Mouse (Mus musculus): ENCODE measurements at regions not wholly inside any gene's neighbourhood (a gene's known extent, or its start where the extent isn't known, plus 50 kb on each side); places are given as distances from the start of the nearest gene placed in this dataset.

DNA sequence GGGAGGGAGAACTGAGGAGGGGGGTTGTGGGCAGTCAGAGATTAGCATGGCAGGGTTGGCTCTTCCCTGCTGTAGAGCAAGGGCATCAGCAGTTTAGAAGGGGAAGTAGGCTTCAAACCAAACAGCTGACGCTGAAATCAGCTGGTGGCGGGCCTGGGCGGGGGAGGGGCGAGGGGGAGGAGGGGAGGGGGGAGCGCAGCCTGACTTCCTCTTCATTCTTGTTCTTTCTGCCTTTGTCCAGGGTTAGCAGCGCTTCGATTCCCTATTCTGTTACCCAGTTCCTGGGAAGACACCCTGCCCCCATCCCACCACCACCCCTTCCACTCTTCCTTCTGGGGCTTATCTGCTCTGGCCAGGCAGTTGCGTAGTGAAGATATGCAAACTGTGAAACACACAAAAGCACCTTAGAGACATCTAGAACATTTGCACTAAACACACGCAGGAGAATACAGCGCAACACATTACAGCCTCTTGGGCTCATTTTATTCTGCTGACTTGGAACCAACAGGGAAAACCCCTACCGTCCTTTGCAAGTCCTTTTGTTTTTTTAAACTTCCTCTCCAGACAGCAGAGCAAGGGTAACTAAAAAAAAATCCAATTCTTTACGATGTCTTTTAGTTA is 93.3 kb upstream of the Marcks start:
- DNase-seq (ENCODE audit: low read depth, low spot score), result no peak

DNA sequence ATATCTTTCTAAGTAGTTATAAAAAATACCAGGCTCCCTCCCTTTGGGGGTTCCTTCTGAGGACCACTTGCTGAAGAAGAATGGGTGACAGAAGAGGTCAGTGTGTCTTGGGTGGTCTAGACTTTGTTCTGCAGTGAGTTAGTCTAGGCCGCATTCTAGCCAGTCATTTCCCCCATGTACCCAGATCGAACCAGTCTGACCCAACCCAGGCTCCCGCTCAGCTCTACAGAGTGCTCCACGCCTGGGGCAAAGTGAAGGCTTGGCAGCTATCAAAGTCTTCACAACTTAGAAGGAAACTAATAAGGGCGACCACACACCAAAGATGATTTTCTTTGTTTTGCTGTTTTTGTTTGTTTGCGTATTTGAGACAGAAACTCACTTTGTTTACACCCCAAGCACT is 92.4 kb upstream of the Marcks start:
- no peak for DNase-seq (ENCODE audit: low read depth, low spot score)

DNA sequence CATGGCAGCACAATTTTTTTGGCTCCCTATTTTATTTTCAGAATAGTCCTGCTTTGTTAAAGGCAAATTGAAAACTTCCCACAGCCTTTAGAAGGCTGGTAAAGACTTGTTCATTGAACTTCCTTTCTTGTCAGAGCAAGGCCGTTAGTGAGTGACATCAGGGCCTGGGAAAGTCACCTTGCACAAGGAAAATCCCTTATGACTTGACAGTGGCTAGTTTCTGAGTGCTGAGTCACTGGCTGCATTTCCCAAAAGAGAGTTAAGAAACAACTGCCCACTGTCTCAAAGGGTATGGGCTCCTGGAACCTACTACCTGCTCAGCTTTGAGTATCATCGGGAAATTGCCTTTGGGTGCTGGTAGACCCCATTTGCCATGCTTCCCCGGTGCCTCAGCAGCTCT is 89.2 kb upstream of the Marcks start:
- no peak for DNase-seq (ENCODE audit: low read depth, low spot score)

DNA sequence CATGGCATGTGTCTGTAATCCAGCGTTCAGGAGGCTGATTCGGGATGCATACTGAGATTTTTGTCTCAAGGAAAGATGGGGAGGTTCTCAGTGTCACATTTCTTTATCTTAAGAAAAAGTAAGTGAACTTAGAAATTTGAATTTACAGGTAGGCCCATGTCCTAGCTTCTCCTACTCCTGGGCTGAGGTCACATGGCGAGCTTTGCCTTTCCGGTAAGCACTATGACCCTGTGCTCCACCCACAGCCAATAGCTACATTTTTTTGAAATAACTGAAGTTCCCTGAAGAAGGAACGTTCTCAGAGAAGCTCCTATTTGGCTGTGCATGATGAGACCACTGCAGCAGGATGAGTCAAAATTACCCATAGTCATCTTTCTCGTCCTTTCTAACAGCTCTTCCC is 83.0 kb upstream of the Marcks start:
- DNase-seq (ENCODE audit: low read depth, low spot score), result no peak

DNA sequence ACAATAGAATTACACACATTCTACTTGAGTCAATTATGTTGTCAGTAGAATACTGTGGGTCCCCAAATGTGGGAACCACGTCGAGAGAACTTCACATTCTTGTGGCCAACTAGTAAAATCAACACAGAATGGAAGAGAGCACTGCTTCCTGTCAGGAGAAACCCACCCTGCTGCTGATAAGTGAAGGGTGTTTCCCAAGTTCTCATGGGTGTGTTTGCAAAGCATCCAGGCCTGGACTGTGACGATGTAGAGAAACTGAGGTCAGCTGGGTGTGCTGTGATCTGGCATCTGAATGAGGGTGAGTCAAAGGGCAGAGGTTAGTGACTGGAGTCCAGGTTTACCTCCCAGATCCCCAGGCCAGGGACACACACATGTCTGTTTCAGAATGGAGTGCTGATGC is 81.7 kb upstream of the Marcks start:
- no peak for DNase-seq (ENCODE audit: low read depth, low spot score)

DNA sequence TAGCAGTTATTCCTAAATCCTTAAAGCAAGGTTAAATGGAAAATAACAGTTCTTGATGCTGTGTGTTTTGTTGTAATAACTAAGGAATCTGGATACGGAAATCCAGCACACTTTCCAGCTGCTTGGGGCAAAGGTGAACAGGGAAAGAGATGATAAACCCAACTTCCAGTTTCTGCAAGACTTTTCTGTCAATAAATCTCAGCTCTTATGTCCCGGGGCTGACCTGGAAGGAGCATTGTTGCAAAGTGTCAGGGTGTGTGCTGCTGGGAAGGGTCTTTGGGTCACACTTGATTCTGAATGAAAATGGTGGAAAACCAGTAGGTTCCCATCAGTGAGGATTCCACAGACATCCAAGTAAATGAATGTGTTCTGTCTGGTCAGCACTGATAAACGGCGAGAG is 81.2 kb upstream of the Marcks start:
- no peak for DNase-seq (ENCODE audit: low read depth, low spot score)

DNA sequence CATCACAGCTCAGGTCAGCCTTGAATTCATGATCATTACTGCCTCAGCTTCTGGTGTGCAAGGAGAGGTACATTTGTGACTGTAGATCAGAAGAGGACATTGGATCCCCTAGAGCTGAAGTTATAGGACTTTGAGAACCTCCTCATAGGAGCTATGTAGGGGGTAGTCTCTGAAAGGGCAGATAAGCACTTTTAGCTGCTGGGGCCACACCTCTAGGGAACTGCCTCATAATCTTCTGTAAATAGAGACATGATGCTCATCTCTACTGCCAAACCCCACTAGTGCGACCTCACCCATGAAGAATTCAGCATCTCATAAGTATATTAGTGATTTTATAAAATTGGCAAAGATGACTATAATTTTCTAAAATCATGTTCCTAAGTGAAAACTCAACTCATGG is 80.7 kb upstream of the Marcks start:
- no peak for DNase-seq (ENCODE audit: low read depth, low spot score)

DNA sequence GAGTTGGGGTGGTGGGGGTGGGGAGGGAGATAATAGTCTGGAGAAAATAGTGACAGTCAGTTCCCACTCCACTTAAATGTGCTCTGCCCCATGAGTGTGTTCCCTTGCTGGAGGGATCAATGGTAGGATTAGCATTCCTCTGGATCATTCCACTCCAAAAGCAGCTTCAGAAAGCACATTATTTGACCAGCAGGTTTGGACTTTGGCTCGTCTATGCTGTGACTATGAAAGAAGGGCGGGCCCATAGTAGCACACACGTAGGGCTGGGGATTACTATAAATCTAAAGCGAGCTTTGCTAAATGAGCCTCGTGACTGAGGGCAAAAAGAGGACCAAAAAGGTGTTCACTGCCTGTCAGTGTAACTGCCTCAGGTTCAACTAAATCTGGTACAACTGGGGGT is 75.9 kb upstream of the Marcks start:
- DNase-seq (ENCODE audit: low read depth, low spot score), result no peak

DNA sequence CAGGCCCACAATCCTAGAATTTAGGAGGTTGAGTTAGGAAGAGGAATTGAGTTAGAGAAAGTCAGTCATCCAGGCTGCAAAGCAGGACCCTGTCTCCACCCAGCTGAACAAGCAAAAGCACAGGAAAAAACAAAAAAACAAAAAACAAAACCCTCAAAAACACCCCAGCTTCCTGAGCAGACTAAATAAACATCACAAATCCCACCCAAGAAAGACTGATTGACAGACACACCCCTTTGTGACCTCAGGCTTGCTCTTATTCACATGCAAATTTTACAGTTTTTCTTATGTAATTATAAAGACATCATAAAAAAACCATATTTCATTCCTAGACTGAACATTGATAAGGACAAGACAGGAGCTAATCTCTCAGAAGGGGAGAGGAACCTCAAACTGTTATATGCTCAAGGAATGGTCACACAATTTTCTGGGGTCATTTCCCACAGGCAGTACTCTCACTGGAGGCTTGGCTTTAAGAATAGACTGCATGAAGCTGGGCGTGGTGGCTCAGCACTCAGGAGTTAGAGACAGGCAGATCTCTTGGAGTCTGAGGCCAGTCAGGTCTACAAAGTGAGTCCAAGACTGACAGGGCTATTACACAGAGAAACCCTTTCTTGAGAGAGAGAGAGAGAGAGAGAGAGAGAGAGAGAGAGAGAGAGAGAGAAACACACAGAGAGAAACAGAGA is 73.8 kb upstream of the Marcks start:
- DNase-seq (ENCODE audit: low read depth, low spot score), result no peak

DNA sequence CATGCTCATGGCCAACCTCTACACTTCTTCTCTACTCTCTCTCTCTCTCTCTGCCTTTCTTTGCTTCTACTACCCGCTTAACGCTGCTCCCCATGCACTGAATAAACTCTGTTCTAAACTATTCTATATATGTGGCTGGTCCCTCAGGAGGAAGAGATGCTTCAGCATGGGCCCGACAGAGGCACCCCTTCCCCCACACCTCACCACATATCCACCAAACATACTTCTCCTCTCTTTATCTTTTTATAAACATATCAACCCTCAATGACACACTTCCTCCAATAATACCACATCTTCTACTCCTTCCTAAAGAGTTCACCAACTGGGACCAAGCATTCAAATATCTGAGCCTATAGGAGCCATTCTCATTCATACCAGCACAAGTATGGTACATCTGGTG is 72.6 kb upstream of the Marcks start:
- DNase-seq (ENCODE audit: low read depth, low spot score), result no peak

DNA sequence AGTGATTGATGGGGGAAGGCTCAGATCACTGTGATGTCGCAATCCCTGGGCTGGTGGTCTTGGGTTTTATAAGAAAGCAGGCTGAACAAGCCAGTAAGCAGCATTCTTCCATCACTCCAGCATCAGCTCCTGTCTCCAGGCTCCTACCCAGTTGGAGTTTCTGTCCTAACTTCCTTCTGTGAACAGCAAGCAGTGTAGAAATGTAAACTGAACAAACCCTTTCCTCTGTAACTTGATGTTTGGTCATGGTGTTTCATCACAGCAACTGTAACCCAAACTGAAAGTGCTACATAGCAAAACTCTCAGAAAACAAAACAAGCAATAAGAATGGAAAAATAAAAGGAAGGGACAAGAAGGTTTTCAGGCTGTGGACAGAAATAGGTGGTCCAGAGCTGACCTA is 71.5 kb upstream of the Marcks start:
- DNase-seq (ENCODE audit: low read depth, low spot score), result no peak

DNA sequence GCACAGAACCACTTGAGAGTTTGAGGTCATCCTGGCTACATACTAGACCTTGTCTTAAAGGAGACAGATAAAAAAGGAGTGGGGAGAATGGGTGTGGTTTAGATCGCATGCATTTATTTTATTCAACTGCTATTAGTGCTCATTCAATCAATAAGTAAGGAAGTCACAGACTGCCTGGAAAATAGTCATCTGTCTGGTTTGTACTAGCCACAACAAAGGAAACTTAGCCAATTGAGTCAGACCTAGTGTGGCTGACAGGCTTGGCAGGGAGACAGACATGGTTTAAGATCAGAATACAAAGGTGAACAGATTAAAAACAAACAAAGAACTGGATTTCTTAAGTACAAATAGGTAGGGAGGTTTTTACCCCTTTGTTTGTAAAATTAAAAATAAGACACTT is 68.3 kb upstream of the Marcks start:
- DNase-seq (ENCODE audit: low read depth, low spot score), result no peak

DNA sequence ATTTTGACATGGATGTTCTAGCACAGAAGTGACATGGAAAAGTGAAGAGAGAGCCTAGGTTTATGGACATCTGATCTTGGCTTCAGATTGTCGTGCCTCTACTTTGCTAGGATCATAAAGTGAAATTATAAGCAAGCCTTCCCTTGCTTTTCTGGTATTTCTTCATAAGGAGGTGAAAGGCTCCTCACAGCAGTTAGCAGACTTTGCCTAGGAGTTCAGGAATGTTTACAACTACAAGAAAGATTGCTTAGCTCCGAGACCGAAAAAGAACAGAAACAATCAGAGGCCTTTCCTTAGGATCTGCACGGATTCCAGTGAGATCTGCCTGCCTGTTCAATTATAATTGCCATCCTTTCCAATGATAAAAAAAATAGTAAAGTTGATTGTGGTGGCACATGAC is 67.8 kb upstream of the Marcks start:
- no peak for DNase-seq (ENCODE audit: low read depth, low spot score)

DNA sequence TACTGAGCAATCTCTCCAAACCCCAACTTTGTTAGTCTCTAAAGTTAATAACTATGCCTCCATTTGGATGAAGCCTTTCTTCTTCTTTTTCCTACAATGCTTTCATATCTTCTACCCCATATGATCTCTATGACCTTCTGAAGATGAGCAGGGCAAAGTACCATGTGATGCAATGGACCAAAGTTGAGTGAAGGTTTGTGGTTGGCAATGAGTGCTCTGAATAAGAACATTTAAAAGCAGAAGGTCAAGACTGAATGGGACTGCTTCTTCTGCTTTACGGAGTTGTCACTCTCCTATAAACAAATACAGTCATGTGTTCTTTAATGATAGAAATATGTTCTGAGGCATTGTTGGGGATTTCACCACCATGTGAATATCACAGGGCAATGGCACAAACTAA is 65.0 kb upstream of the Marcks start:
- no peak for DNase-seq (ENCODE audit: low read depth, low spot score)

DNA sequence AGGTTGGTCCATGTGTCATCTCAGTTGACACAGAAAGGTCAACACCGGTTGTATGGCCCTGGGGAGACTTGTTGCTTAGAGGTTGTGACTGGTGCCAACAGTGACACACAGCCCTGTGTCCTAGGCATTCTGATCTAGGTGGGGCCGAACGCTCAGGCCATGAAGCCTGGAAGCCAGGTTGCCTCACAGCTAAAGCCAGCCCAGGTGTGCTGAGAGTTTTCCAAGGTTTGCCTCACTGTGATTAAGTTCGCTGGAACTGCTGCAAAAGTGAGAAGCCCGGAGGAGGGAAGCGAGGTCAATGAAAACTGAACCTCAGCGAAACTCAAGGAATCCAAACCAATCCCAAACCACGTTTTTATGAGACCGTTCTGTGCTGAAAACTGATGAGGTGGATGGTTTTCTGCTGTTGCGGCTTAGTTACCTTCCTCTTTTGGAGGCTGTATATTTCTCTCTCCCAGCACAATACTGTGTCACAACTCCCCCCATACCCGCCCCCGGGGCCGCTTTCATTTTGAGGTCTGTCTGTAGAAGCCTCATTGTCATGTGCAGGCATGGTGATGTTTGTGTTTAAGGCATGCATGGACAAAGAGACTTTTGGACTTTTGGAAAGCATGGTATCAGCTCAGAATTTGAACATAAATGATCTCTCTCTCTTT is 56.2 kb upstream of the Marcks start:
- no peak for DNase-seq (ENCODE audit: low read depth, low spot score)

DNA sequence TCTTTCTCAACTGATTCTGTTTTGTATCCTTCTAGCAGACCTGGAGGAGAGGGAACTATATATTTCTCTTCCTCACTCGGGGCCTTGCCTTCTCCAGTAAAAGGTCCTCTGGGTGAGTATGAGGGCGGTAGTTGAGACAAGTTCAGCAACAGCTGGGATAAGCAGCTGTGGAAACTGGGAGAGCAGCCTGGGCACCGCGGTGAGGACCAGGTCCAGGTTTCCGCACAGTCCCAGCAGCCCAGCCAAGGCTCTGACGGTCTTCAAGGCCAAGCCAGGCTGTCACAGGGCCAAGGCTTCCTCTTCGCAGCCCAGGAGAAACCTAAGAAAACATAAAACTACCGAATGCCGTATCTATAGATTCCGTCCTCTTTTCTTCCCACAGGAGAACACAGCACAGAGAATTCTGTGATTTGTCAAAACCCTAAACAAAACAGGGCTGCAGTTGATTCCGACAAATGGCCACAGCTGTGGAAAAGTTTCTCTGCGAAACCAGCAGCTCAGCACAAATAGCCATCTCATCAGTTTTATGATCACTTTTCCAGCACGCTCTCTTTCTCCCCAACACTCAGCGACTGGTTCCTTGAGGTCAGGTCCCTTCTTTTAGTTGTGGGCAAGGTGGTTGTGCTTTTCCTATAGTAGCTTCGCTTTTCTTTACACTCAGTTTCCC is 55.5 kb upstream of the Marcks start:
- DNase-seq (ENCODE audit: low read depth, low spot score), result no peak

DNA sequence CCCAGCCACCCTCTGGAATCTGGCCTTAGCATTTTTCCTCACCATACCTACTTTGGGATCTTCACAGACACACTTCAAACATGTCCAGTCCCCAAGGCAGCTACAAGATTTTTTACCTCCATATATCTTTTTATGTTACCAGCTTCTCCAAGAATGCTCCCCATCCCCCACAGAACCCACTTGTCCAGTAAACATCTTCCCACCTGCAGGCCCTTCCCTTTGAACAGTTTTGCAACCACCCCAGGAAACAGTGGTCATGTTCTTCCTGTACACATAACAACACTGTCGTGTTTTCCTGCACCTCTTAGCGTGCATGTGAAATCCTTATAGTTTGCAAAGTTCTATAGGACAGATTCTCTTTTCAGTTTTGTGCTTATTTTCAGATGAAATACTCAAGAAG is 53.9 kb upstream of the Marcks start:
- no peak for DNase-seq (ENCODE audit: low read depth, low spot score)

DNA sequence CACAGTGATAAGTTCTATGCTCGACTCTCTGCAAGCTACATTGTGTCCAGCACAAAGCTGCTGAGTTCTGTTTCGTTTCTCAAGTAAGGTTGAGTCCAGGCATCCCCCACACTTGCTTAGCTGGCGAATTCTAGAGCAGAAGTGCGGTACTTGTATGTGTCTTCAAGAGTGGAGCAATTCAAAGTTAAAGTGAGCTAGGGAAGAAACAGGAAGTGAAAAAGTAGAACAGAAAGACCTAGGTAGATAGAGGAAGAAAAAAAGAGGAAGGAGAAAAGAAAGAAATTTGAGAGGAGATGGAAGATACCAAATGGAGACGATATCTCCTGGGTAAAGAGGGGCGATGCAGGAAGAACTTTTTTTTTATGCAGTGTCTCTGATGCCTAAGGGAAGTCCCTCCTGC is 51.4 kb upstream of the Marcks start:
- no peak for DNase-seq (ENCODE audit: low read depth, low spot score)
